Mouse (Mus musculus) retina, postnatal 1 day (tissue): ENCODE results near the gene Siglec1.
"Not testable (repeated sequence)": the region's sequence is repeated elsewhere in the genome, so short reads cannot be mapped to it uniquely, and the experiment has no call there.

ENCODE experiments used
- DNase-seq: peaks from one replicate; pipeline ENCODE4 v3.0.0-alpha.2; 2012

The Siglec1 gene

GRCm38 (mm10) chr2:131086667-131087390 lies at the start of gene Siglec1:
TSS of gene Siglec1 (minus strand) at chr2:131086765.
- no peak for DNase-seq

GRCm38 (mm10) chr2:131135521-131136139 lies 49.1 kb upstream of the Siglec1 start:
- no peak for DNase-seq

GRCm38 (mm10) chr2:131134826-131135400 lies 48.3 kb upstream of the Siglec1 start:
- DNase-seq, result no peak

- no peak for DNase-seq
Measured at GRCm38 (mm10) chr2:131134381-131134780, 47.8 kb upstream of the Siglec1 start.

GRCm38 (mm10) chr2:131132930-131133547 lies 46.5 kb upstream of the Siglec1 start, which contains the start of gene Gm11037:
TSS of gene Gm11037 (plus strand) at chr2:131133497.
- no peak for DNase-seq

GRCm38 (mm10) chr2:131132111-131132888 lies 45.7 kb upstream of the Siglec1 start:
- DNase-seq, result no peak

GRCm38 (mm10) chr2:131130849-131131248 lies 44.3 kb upstream of the Siglec1 start:
- no peak for DNase-seq

GRCm38 (mm10) chr2:131129836-131130235 lies 43.3 kb upstream of the Siglec1 start:
- DNase-seq, result no peak

GRCm38 (mm10) chr2:131128636-131129157 lies 42.1 kb upstream of the Siglec1 start:
- no peak for DNase-seq

- DNase-seq, result no peak
Measured at GRCm38 (mm10) chr2:131128211-131128610, 41.6 kb upstream of the Siglec1 start.

GRCm38 (mm10) chr2:131127161-131127730 lies 40.7 kb upstream of the Siglec1 start, which contains the start of gene Hspa12b:
TSS of gene Hspa12b (plus strand) at chr2:131127280.
- DNase-seq, result peak; percentile 65

GRCm38 (mm10) chr2:131125964-131126815 lies 39.6 kb upstream of the Siglec1 start:
- DNase-seq, result no peak

- no peak for DNase-seq
Measured at GRCm38 (mm10) chr2:131125157-131125963, 38.8 kb upstream of the Siglec1 start.

GRCm38 (mm10) chr2:131124166-131124565 lies 37.6 kb upstream of the Siglec1 start:
- no peak for DNase-seq

GRCm38 (mm10) chr2:131118968-131119574 lies 32.5 kb upstream of the Siglec1 start:
- DNase-seq, result no peak

- DNase-seq, result no peak
Measured at GRCm38 (mm10) chr2:131105989-131106388, 19.4 kb upstream of the Siglec1 start.

GRCm38 (mm10) chr2:131105061-131105460 lies 18.5 kb upstream of the Siglec1 start:
- DNase-seq, result not testable (repeated sequence)

- no peak for DNase-seq
Measured at GRCm38 (mm10) chr2:131104021-131104420, 17.5 kb upstream of the Siglec1 start.

GRCm38 (mm10) chr2:131101530-131101929 lies 15.0 kb upstream of the Siglec1 start:
- DNase-seq, result no peak

- no peak for DNase-seq
Measured at GRCm38 (mm10) chr2:131097087-131097486, 10.5 kb upstream of the Siglec1 start.
